Mouse (Mus musculus) heart, postnatal 0 days (tissue): ENCODE results near the gene Tpm1.

ENCODE experiments used
- CTCF ChIP-seq: IDR thresholded peaks from 2 replicates; pipeline ENCODE4 v1.5.1; 2016; ENCODE audit warnings: antibody characterized with exemption, control low read depth, low read depth
- EP300 ChIP-seq: IDR thresholded peaks from 2 replicates; pipeline ENCODE4 v1.6.1; 2016; ENCODE audit warnings: antibody characterized with exemption, low read depth

GRCm38 (mm10) chr9:66977121-66977520 lies 72.1 kb downstream of the Tpm1 start:
- TF ChIP-seq EP300 (no peak), CTCF (no peak)
